Mouse (Mus musculus) megakaryocyte, embryonic 14.5 days (primary cell): ENCODE data around the gene Mrvi1.

Source experiments
- FLI1 ChIP-seq: IDR thresholded peaks from 2 replicates; pipeline ENCODE4 v1.6.1; 2012; ENCODE audit warnings: low read length, inconsistent platforms, mixed read lengths
- GATA1 ChIP-seq: IDR thresholded peaks from 3 replicates; pipeline ENCODE4 v1.6.1; 2012; ENCODE audit warnings: mixed read lengths, low read length, inconsistent platforms, borderline replicate concordance

DNA sequence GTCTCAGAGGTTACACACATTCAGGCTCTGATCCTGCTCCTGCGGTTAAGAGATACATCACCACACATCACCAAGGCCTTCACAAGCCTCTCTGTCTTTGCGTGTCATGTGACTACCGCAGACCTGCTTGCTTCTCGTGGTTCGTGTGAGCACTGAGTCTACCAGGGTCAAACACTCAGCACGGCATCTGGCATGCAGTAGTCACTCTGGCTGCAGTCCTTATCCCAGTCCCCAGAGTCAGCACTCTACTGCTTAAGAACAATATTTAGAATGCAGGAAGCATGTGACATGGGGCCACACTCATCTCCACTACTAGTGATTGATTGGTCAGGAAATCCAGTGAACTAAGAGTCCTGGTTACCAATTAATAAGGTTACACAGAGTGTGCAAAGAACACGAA lies 66.3 kb downstream of the Mrvi1 start:
- TF ChIP-seq GATA1 = no peak
- no peak for TF ChIP-seq FLI1
